Mouse (Mus musculus) hindbrain, embryonic 15.5 days (tissue): ENCODE results near the gene Stk32c. TPM values are rescaled to one million over a fixed set of nuclear protein-coding genes. Genes with fewer than 3 reads are reported as not detected.

ENCODE experiments used
- ATAC-seq: fragments of 200-750 bp; cut with Nextera tagmentation; 2 replicates; pipeline ENCODE4 v1.8.0; 2017; ENCODE audit warnings: low read depth, moderate number of reproducible peaks, moderate TSS enrichment; ENCODE audit not compliant: low FRiP score
- H3K27ac ChIP-seq: fragments of 300-500 bp; sonication (generic); replicated peaks from 2 replicates; pipeline ENCODE4 v1.5.1; 2015; ENCODE audit warnings: mild to moderate bottlenecking, inconsistent platforms
- H3K27me3 ChIP-seq: fragments of 300-500 bp; sonication (generic); 2 replicates; pipeline ENCODE4 v1.6.1; 2015; ENCODE audit warnings: control low read depth, inconsistent platforms
- H3K36me3 ChIP-seq: fragments of 300-500 bp; sonication (generic); 2 replicates; pipeline ENCODE4 v1.6.1; 2015; ENCODE audit warnings: control low read depth, inconsistent platforms
- H3K4me1 ChIP-seq: fragments of 300-500 bp; sonication (generic); replicated peaks from 2 replicates; pipeline ENCODE4 v1.6.1; 2015; ENCODE audit warnings: control low read depth, inconsistent platforms
- H3K4me2 ChIP-seq: fragments of 300-500 bp; sonication (generic); 2 replicates; pipeline ENCODE4 v1.6.1; 2015; ENCODE audit warnings: moderate library complexity, mild to moderate bottlenecking, inconsistent platforms
- H3K4me3 ChIP-seq: fragments of 300-500 bp; sonication (generic); 2 replicates; pipeline ENCODE4 v1.5.1; 2015; ENCODE audit warnings: mild to moderate bottlenecking, inconsistent platforms
- H3K9ac ChIP-seq: fragments of 300-500 bp; sonication (generic); 2 replicates; pipeline ENCODE4 v1.6.1; 2015; ENCODE audit warnings: inconsistent platforms
- H3K9me3 ChIP-seq: fragments of 300-500 bp; sonication (generic); 2 replicates; pipeline ENCODE4 v1.6.1; 2016; ENCODE audit warnings: control low read depth, inconsistent platforms
- WGBS: fragments of 180-500 bp; shearing (Covaris S2); methylation state at CpG from one replicate; pipeline ENCODE4 v1.1.7; 2015; 5-methylcytosine and 5-hydroxymethylcytosine counted together
- polyA plus RNA-seq: library from polyadenylated mRNA; unstranded; fragments of >200 nt; fragmentation: Nextera tagmentation; extraction: Ambion mirVana; gene quantifications from 2 replicates; pipeline ENCODE4 v1.2.1, GENCODE M21; 2015

Gene Stk32c
- polyA plus RNA-seq, 1 experiment from 2014 or later: 3.3 TPM

DNA sequence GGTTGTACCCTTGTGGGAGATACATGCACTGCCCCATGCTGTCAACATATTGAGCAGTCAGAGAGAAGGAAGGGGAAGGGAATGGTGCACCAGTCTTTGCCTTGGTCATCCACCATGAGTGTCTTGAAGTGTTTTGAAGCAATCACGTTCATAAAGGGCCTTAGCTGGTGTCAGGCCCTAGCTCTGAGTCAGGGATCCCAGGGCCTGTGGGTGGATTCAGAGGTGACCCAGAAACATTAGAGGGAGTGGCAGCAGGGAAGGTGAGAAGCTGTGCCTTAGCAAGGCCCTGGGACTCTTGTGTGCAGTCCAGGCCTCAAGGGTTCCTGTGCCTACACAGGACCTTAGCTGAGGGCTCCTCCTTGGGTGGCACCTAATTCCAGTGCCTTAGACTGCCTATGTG, 11.0 kb upstream of the Stk32c start:
- WGBS: 93% methylated on average over 1 of the region's 1 CpGs
- Histone ChIP-seq H3K36me3 (no peaks in the 10 kb centered on the region), H3K27ac (no peak overlapping the region), H3K4me1 (no peaks in the 10 kb centered on the region; the same call in 1 of the 2 replicates), H3K9ac (no peak overlapping the region), H3K4me2 (no peak overlapping the region), H3K9me3 (no peaks in the 10 kb centered on the region), H3K27me3 (no peaks in the 10 kb centered on the region), H3K4me3 (no peak overlapping the region)
- ATAC-seq: no peak

GRCm38 (mm10) chr7:139222341-139222740, 9.2 kb upstream of the Stk32c start:
- no peak for ATAC-seq
- Histone ChIP-seq H3K27ac (no peak overlapping the region), H3K4me1 (no peaks in the 10 kb centered on the region; the same call in 1 of the 2 replicates), H3K9ac (no peak overlapping the region), H3K4me3 (no peak overlapping the region), H3K36me3 (no peaks in the 10 kb centered on the region), H3K4me2 (no peak overlapping the region), H3K9me3 (no peaks in the 10 kb centered on the region), H3K27me3 (no peaks in the 10 kb centered on the region)
- 83% methylated on average over 4 of the region's 4 CpGs for WGBS

- Histone ChIP-seq H3K4me1 (no peaks in the 10 kb centered on the region; the same call in 1 of the 2 replicates), H3K36me3 (no peaks in the 10 kb centered on the region), H3K27ac (no peak overlapping the region), H3K27me3 (no peaks in the 10 kb centered on the region), H3K4me3 (no peak overlapping the region), H3K4me2 (no peak overlapping the region), H3K9ac (no peak overlapping the region), H3K9me3 (no peaks in the 10 kb centered on the region)
- ATAC-seq: no peak
- WGBS: 64% methylated on average over 2 of the region's 2 CpGs
These were observed 8.7 kb upstream of the Stk32c start for GRCm38 (mm10) chr7:139221856-139222255.

DNA sequence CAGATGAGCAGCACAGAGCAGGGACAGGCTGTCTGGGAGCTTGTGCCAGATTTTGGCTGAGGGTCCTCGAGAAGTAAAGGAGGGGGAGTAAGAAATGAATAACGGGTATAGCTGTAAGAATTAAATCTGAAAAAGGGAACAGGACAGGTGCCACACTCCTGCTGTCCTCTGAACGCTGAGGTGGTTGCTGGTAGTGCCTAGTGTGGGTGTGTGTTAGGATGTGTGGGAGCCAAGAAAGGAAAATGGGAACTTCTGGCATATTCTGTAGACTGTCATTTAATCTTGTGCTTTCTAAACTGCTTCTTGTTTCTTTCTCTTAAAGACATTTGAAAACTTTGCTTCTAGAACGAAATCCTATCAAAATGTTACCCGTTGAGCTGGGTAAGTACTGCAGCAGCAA, 8.0 kb upstream of the Stk32c start:
- Histone ChIP-seq H3K4me2 (no peak overlapping the region), H3K9me3 (no peaks in the 10 kb centered on the region), H3K27me3 (no peaks in the 10 kb centered on the region), H3K36me3 (no peaks in the 10 kb centered on the region), H3K27ac (no peak overlapping the region), H3K4me3 (no peak overlapping the region), H3K9ac (no peak overlapping the region), H3K4me1 (no peaks in the 10 kb centered on the region; the same call in 1 of the 2 replicates)
- ATAC-seq: no peak
- WGBS: 88% methylated on average over 5 of the region's 5 CpGs

DNA sequence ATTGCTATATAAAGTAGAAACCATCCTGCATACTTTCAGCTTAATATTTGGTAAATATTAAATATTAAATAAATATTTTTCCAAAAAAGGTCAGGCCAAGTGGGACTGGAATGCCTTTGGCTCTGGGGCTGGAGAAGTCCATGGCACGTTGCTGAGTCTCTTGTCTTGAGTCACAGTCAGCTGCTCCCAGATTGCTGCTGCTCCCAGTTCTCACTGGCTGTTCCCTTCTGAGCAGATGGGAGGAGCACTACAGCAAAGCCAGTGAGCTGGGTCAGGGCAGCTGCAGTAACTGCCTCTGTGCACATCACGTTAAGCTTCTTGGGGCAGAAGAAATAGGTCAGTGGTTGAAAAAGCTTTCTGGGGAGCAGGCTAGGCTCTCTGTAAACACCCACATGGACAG, 7.2 kb upstream of the Stk32c start:
- H3K4me1 ChIP-seq: no peaks in the 10 kb centered on the region; the same call in 1 of the 2 replicates
- 25% methylated on average over 2 of the region's 2 CpGs for WGBS
- H3K27me3 ChIP-seq: no peaks in the 10 kb centered on the region
- H3K36me3 ChIP-seq: no peaks in the 10 kb centered on the region
- ATAC-seq: no peak
- H3K4me3 ChIP-seq: no peak overlapping the region
- H3K9me3 ChIP-seq: no peaks in the 10 kb centered on the region
- no peak overlapping the region for H3K9ac ChIP-seq
- no peak overlapping the region for H3K27ac ChIP-seq
- H3K4me2 ChIP-seq: no peak overlapping the region

- Histone ChIP-seq H3K27ac (no peak overlapping the region), H3K9ac (no peak overlapping the region), H3K4me3 (no peak overlapping the region), H3K9me3 (no peaks in the 10 kb centered on the region), H3K4me1 (no peaks in the 10 kb centered on the region; the same call in 1 of the 2 replicates), H3K36me3 (no peaks in the 10 kb centered on the region), H3K27me3 (no peaks in the 10 kb centered on the region), H3K4me2 (no peak overlapping the region)
- 86% methylated on average over 5 of the region's 5 CpGs for whole genome bisulfite sequencing
- no peak for ATAC-seq
These were observed 6.4 kb upstream of the Stk32c start for GRCm38 (mm10) chr7:139219486-139219885.

- Histone ChIP-seq H3K27ac (no peak overlapping the region), H3K4me3 (no peak overlapping the region), H3K4me2 (no peak overlapping the region), H3K4me1 (peaks cover 3% of the 10 kb centered on the region), H3K9ac (no peak overlapping the region), H3K36me3 (no peaks in the 10 kb centered on the region), H3K9me3 (no peaks in the 10 kb centered on the region), H3K27me3 (no peaks in the 10 kb centered on the region)
- WGBS: 66% methylated on average over 6 of the region's 6 CpGs
- no peak for ATAC-seq
These were observed 5.7 kb upstream of the Stk32c start for GRCm38 (mm10) chr7:139218641-139219415.

DNA sequence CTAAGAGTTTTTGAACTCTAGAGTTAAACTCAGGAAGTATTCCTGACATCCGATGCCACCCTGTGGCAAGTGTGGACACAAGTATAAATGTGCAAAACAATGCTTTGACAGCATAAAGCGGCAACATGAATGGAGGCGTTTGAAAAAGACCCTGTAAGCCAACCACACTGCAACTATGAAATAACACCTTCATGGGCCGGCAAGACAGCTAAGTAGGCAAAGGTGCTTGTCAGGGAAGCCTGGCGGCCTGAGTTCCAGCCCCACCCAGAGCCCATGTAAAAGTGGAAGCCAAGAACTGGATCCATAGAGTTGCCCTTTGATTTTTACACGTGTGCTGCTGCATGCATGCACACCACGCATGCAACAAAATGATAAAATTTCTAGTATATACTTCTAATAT, 3.9 kb upstream of the Stk32c start:
- Histone ChIP-seq H3K9me3 (no peaks in the 10 kb centered on the region), H3K9ac (no peak overlapping the region), H3K36me3 (no peaks in the 10 kb centered on the region), H3K27ac (no peak overlapping the region), H3K27me3 (no peaks in the 10 kb centered on the region), H3K4me3 (no peak overlapping the region), H3K4me1 (peaks cover 13% of the 10 kb centered on the region), H3K4me2 (no peak overlapping the region)
- ATAC-seq: no peak
- WGBS: 83% methylated on average over 7 of the region's 7 CpGs

GRCm38 (mm10) chr7:139216464-139216863, 3.4 kb upstream of the Stk32c start:
- Histone ChIP-seq H3K4me3 (no peak overlapping the region), H3K27me3 (no peaks in the 10 kb centered on the region), H3K9ac (no peak overlapping the region), H3K9me3 (no peaks in the 10 kb centered on the region), H3K4me1 (peaks cover 13% of the 10 kb centered on the region), H3K27ac (no peak overlapping the region), H3K36me3 (no peaks in the 10 kb centered on the region), H3K4me2 (no peak overlapping the region)
- WGBS: 93% methylated on average over 9 of the region's 9 CpGs
- no peak for ATAC-seq

GRCm38 (mm10) chr7:139215946-139216345, 2.8 kb upstream of the Stk32c start:
- WGBS: 93% methylated on average over 7 of the region's 7 CpGs
- H3K27ac ChIP-seq: no peak overlapping the region

DNA sequence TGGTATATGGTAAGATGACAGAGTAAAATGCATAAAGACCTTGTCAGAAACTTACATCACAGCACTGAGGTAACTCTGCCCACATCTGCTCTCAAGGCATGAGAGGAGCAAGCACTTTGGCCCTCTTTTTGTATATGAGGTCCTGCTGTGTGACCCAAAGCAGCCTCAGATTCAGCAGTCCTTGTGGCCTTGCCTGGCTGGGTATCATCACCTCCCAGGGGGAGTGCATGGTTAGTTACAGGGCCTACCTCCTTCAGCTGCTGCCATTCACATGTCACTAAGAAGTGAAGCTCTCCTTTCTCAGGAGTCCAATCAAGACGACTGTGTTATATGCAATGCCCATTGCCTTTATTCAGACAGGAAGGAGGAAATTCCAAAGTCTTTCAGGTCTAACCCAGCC, 2.4 kb upstream of the Stk32c start:
- H3K36me3 ChIP-seq: no peaks in the 10 kb centered on the region
- no peaks in the 10 kb centered on the region for H3K9me3 ChIP-seq
- 69% methylated on average over 1 of the region's 1 CpGs for whole genome bisulfite sequencing
- no peak overlapping the region for H3K4me2 ChIP-seq
- no peak for ATAC-seq
- H3K4me1 ChIP-seq: peaks cover 13% of the 10 kb centered on the region
- H3K27me3 ChIP-seq: no peaks in the 10 kb centered on the region
- no peak overlapping the region for H3K27ac ChIP-seq
- no peak overlapping the region for H3K4me3 ChIP-seq
- H3K9ac ChIP-seq: no peak overlapping the region

More at GRCm38 (mm10) chr7:139215946-139216345, 2.8 kb upstream of the Stk32c start:
- Histone ChIP-seq H3K9me3 (no peaks in the 10 kb centered on the region), H3K27me3 (no peaks in the 10 kb centered on the region), H3K9ac (no peak overlapping the region), H3K36me3 (no peaks in the 10 kb centered on the region), H3K4me1 (peaks cover 13% of the 10 kb centered on the region), H3K4me3 (no peak overlapping the region), H3K4me2 (no peak overlapping the region)
- ATAC-seq: no peak

GRCm38 (mm10) chr7:139214596-139215340, 1.7 kb upstream of the Stk32c start:
- Histone ChIP-seq H3K4me2 (no peak overlapping the region), H3K9me3 (no peaks in the 10 kb centered on the region), H3K4me1 (peaks cover 13% of the 10 kb centered on the region), H3K36me3 (no peaks in the 10 kb centered on the region), H3K27ac (no peak overlapping the region), H3K9ac (no peak overlapping the region), H3K4me3 (no peak overlapping the region), H3K27me3 (no peaks in the 10 kb centered on the region)
- no peak for ATAC-seq
- 75% methylated on average over 14 of the region's 14 CpGs for WGBS
